Mouse (Mus musculus): ENCODE results near the gene Kank3. TPM values are rescaled to one million over a fixed set of nuclear protein-coding genes. Genes with fewer than 3 reads are reported as not detected.

Gene Kank3
- polyA plus RNA-seq, 1 experiment = 52.7 TPM

- WGBS = 46% methylated on average over 9 of the region's 9 CpGs
- TF ChIP-seq CTCF (IDR thresholded peaks at IDR 0.05; ENCODE audit: control insufficient read depth, insufficient read depth, low read length) (no peak), POLR2A (IDR thresholded peaks at IDR 0.05; ENCODE audit: borderline replicate concordance, control insufficient read depth, low read depth, low read length) (no peak)
- Histone ChIP-seq H3K27ac (ENCODE audit: control insufficient read depth, insufficient read depth, low read depth, low read length, poor library complexity) (no peak overlapping the region), H3K4me1 (ENCODE audit: control insufficient read depth, insufficient read depth, low read length) (peaks cover 4% of the 10 kb centered on the region), H3K4me3 (replicated peaks; ENCODE audit: control insufficient read depth, low read depth, low read length) (no peak overlapping the region)
These were observed 30.9 kb upstream of the Kank3 start for GRCm38 (mm10) chr17:33779271-33779966.

GRCm38 (mm10) chr17:33779967-33780295, 30.4 kb upstream of the Kank3 start:
- H3K4me3 ChIP-seq (replicated peaks; ENCODE audit: control insufficient read depth, low read depth, low read length) = no peak overlapping the region
- TF ChIP-seq POLR2A (IDR thresholded peaks at IDR 0.05; ENCODE audit: borderline replicate concordance, control insufficient read depth, low read depth, low read length) (no peak), CTCF (IDR thresholded peaks at IDR 0.05; ENCODE audit: control insufficient read depth, insufficient read depth, low read length) (no peak)
- H3K27ac ChIP-seq (ENCODE audit: control insufficient read depth, insufficient read depth, low read depth, low read length, poor library complexity) = no peak overlapping the region

GRCm38 (mm10) chr17:33780431-33780830, 29.9 kb upstream of the Kank3 start:
- 0 out of 2 replicates have a peak overlapping the region, but pooled peaks have one; percentile 7 for H3K27ac ChIP-seq (ENCODE audit: control insufficient read depth, insufficient read depth, low read depth, low read length, poor library complexity)

More at GRCm38 (mm10) chr17:33779967-33780295, 30.4 kb upstream of the Kank3 start:
- WGBS = 71% methylated on average over 5 of the region's 5 CpGs
- H3K4me1 ChIP-seq (ENCODE audit: control insufficient read depth, insufficient read depth, low read length) = peaks cover 4% of the 10 kb centered on the region

GRCm38 (mm10) chr17:33781124-33781977, 29.0 kb upstream of the Kank3 start, which contains the start of gene Angptl4:
Angptl4 (minus strand) TSS chr17:33781830.
- 2% methylated on average over 50 of the region's 50 CpGs for WGBS
- TF ChIP-seq CTCF (IDR thresholded peaks at IDR 0.05; ENCODE audit: control insufficient read depth, insufficient read depth, low read length) (no peak), POLR2A (IDR thresholded peaks at IDR 0.05; ENCODE audit: borderline replicate concordance, control insufficient read depth, low read depth, low read length) (peak; percentile 58; the same call in 1 of the 2 replicates)
- peaks cover 4% of the 10 kb centered on the region for H3K4me1 ChIP-seq (ENCODE audit: control insufficient read depth, insufficient read depth, low read length)
- peak within 1 kb of the TSS; percentile 50 for H3K27ac ChIP-seq (ENCODE audit: control insufficient read depth, insufficient read depth, low read depth, low read length, poor library complexity)
- peak within 1 kb of the TSS; percentile 57 for H3K4me3 ChIP-seq (replicated peaks; ENCODE audit: control insufficient read depth, low read depth, low read length)

More at GRCm38 (mm10) chr17:33780431-33780830, 29.9 kb upstream of the Kank3 start:
- H3K4me1 ChIP-seq (ENCODE audit: control insufficient read depth, insufficient read depth, low read length) = peaks cover 4% of the 10 kb centered on the region
- 8% methylated on average over 5 of the region's 5 CpGs for WGBS
- no peak for TF ChIP-seq CTCF (IDR thresholded peaks at IDR 0.05; ENCODE audit: control insufficient read depth, insufficient read depth, low read length)
- TF ChIP-seq POLR2A (IDR thresholded peaks at IDR 0.05; ENCODE audit: borderline replicate concordance, control insufficient read depth, low read depth, low read length) = no peak
- H3K4me3 ChIP-seq (replicated peaks; ENCODE audit: control insufficient read depth, low read depth, low read length) = peak overlapping the region; percentile 38

GRCm38 (mm10) chr17:33782067-33782466, 28.3 kb upstream of the Kank3 start:
- no peak for TF ChIP-seq POLR2A (IDR thresholded peaks at IDR 0.05; ENCODE audit: borderline replicate concordance, control insufficient read depth, low read depth, low read length)
- TF ChIP-seq CTCF (IDR thresholded peaks at IDR 0.05; ENCODE audit: control insufficient read depth, insufficient read depth, low read length) = no peak
- H3K27ac ChIP-seq (ENCODE audit: control insufficient read depth, insufficient read depth, low read depth, low read length, poor library complexity) = no peak overlapping the region
- H3K4me3 ChIP-seq (replicated peaks; ENCODE audit: control insufficient read depth, low read depth, low read length) = no peak overlapping the region
- WGBS = 26% methylated on average over 4 of the region's 4 CpGs
- H3K4me1 ChIP-seq (ENCODE audit: control insufficient read depth, insufficient read depth, low read length) = peaks cover 4% of the 10 kb centered on the region

- H3K4me3 ChIP-seq (replicated peaks; ENCODE audit: control insufficient read depth, low read depth, low read length) = no peak overlapping the region
- TF ChIP-seq CTCF (IDR thresholded peaks at IDR 0.05; ENCODE audit: control insufficient read depth, insufficient read depth, low read length) = no peak
- TF ChIP-seq POLR2A (IDR thresholded peaks at IDR 0.05; ENCODE audit: borderline replicate concordance, control insufficient read depth, low read depth, low read length) = no peak
- H3K27ac ChIP-seq (ENCODE audit: control insufficient read depth, insufficient read depth, low read depth, low read length, poor library complexity) = no peak overlapping the region
- peaks cover 4% of the 10 kb centered on the region for H3K4me1 ChIP-seq (ENCODE audit: control insufficient read depth, insufficient read depth, low read length)
These were observed 26.9 kb upstream of the Kank3 start for GRCm38 (mm10) chr17:33783408-33783807.

- no peak overlapping the region for H3K27ac ChIP-seq (ENCODE audit: control insufficient read depth, insufficient read depth, low read depth, low read length, poor library complexity)
- TF ChIP-seq POLR2A (IDR thresholded peaks at IDR 0.05; ENCODE audit: borderline replicate concordance, control insufficient read depth, low read depth, low read length) = no peak
- no peak for TF ChIP-seq CTCF (IDR thresholded peaks at IDR 0.05; ENCODE audit: control insufficient read depth, insufficient read depth, low read length)
- peaks cover 4% of the 10 kb centered on the region for H3K4me1 ChIP-seq (ENCODE audit: control insufficient read depth, insufficient read depth, low read length)
- 80% methylated on average over 2 of the region's 2 CpGs for WGBS
- H3K4me3 ChIP-seq (replicated peaks; ENCODE audit: control insufficient read depth, low read depth, low read length) = no peak overlapping the region
These were observed 25.4 kb upstream of the Kank3 start for GRCm38 (mm10) chr17:33784939-33785338.

- 81% methylated on average over 18 of the region's 18 CpGs for WGBS
- TF ChIP-seq CTCF (IDR thresholded peaks at IDR 0.05; ENCODE audit: control insufficient read depth, insufficient read depth, low read length) (no peak), POLR2A (IDR thresholded peaks at IDR 0.05; ENCODE audit: borderline replicate concordance, control insufficient read depth, low read depth, low read length) (no peak)
- no peaks in the 10 kb centered on the region for H3K4me1 ChIP-seq (ENCODE audit: control insufficient read depth, insufficient read depth, low read length)
- no peak overlapping the region for H3K4me3 ChIP-seq (replicated peaks; ENCODE audit: control insufficient read depth, low read depth, low read length)
- no peak overlapping the region for H3K27ac ChIP-seq (ENCODE audit: control insufficient read depth, insufficient read depth, low read depth, low read length, poor library complexity)
These were observed 23.9 kb upstream of the Kank3 start for GRCm38 (mm10) chr17:33786375-33786774.
